Mouse (Mus musculus) intestine, embryonic 15.5 days (tissue): ENCODE measurements around the gene Papln. TPM values are rescaled to one million over a fixed set of nuclear protein-coding genes. Genes with fewer than 3 reads are reported as not detected.
A peak's percentile ranks its signal among the peaks of the same experiment; 100 is the strongest.

Source experiments
- ATAC-seq: fragments of 200-750 bp; cut with Nextera tagmentation; 2 replicates; pipeline ENCODE4 v1.8.0; 2017; ENCODE audit warnings: moderate TSS enrichment, moderate library complexity
- H3K27ac ChIP-seq: fragments of 300-500 bp; sonication (generic); 2 replicates; pipeline ENCODE4 v1.5.1; 2015; ENCODE audit warnings: mild to moderate bottlenecking, inconsistent platforms
- H3K27me3 ChIP-seq: fragments of 300-500 bp; sonication (generic); replicated peaks from 2 replicates; pipeline ENCODE4 v1.6.1; 2015; ENCODE audit warnings: inconsistent platforms
- H3K36me3 ChIP-seq: fragments of 300-500 bp; sonication (generic); 2 replicates; pipeline ENCODE4 v1.6.1; 2015; ENCODE audit warnings: inconsistent platforms
- H3K4me1 ChIP-seq: fragments of 300-500 bp; sonication (generic); replicated peaks from 2 replicates; pipeline ENCODE4 v1.6.1; 2015; ENCODE audit warnings: inconsistent platforms
- H3K4me2 ChIP-seq: fragments of 300-500 bp; sonication (generic); replicated peaks from 2 replicates; pipeline ENCODE4 v1.6.1; 2015; ENCODE audit warnings: mild to moderate bottlenecking, inconsistent platforms
- H3K4me3 ChIP-seq: fragments of 300-500 bp; sonication (generic); replicated peaks from 2 replicates; pipeline ENCODE4 v1.5.1; 2015; ENCODE audit warnings: inconsistent platforms
- H3K9ac ChIP-seq: fragments of 300-500 bp; sonication (generic); 2 replicates; pipeline ENCODE4 v1.6.1; 2015; ENCODE audit warnings: inconsistent platforms
- H3K9me3 ChIP-seq: fragments of 300-500 bp; sonication (generic); 2 replicates; pipeline ENCODE4 v1.6.1; 2016; ENCODE audit warnings: inconsistent platforms
- WGBS: fragments of 180-500 bp; shearing (Covaris S2); methylation state at CpG from one replicate; pipeline ENCODE4 v1.1.7; 2015; 5-methylcytosine and 5-hydroxymethylcytosine counted together
- polyA plus RNA-seq: library from polyadenylated mRNA; unstranded; fragments of >200 nt; fragmentation: Nextera tagmentation; extraction: Ambion mirVana; gene quantifications from 2 replicates; pipeline ENCODE4 v1.2.1, GENCODE M21; 2015

Papln gene
- 3.6 and 3.7 TPM in 2 replicates for polyA plus RNA-seq

GRCm38 (mm10) chr12:83763311-83764043, at the start of gene Papln:
TSS of gene Papln (plus strand) at chr12:83763634.
- Histone ChIP-seq H3K9me3 (no peaks in the 10 kb centered on the region), H3K36me3 (no peaks in the 10 kb centered on the region), H3K4me3 (peak within 1 kb of the TSS; percentile 35), H3K27me3 (no peaks in the 10 kb centered on the region), H3K9ac (peak within 1 kb of the TSS; percentile 47), H3K4me2 (peak within 1 kb of the TSS; percentile 80), H3K27ac (peak within 1 kb of the TSS; percentile 67), H3K4me1 (peaks cover 23% of the 10 kb centered on the region)
- ATAC-seq = peak; percentile 65
- WGBS = 9% methylated on average over 30 of the region's 31 CpGs

- Histone ChIP-seq H3K9me3 (no peaks in the 10 kb centered on the region), H3K4me2 (no peak overlapping the region), H3K27ac (no peak overlapping the region), H3K4me1 (no peaks in the 10 kb centered on the region), H3K27me3 (no peaks in the 10 kb centered on the region), H3K36me3 (peaks cover 13% of the 10 kb centered on the region; the same call in 1 of the 2 replicates), H3K9ac (no peak overlapping the region), H3K4me3 (no peak overlapping the region)
- peak; percentile 25; the same call in 1 of the 2 replicates for ATAC-seq
- WGBS = 44% methylated on average over 2 of the region's 2 CpGs
These were observed 49.7 kb upstream of the Papln start for GRCm38 (mm10) chr12:83713749-83714148.

- Histone ChIP-seq H3K27me3 (no peaks in the 10 kb centered on the region), H3K27ac (no peak overlapping the region), H3K36me3 (peaks cover 17% of the 10 kb centered on the region), H3K9me3 (no peaks in the 10 kb centered on the region), H3K4me1 (peaks cover 5% of the 10 kb centered on the region; the same call in 1 of the 2 replicates), H3K9ac (no peak overlapping the region), H3K4me2 (no peak overlapping the region), H3K4me3 (no peak overlapping the region)
- no peak for ATAC-seq
- WGBS = 87% methylated on average over 15 of the region's 15 CpGs
These were observed 46.8 kb upstream of the Papln start for GRCm38 (mm10) chr12:83716416-83717184.

- H3K27me3 ChIP-seq = no peaks in the 10 kb centered on the region
- no peaks in the 10 kb centered on the region for H3K9me3 ChIP-seq
- H3K4me1 ChIP-seq = peaks cover 5% of the 10 kb centered on the region; the same call in 1 of the 2 replicates
- no peak overlapping the region for H3K27ac ChIP-seq
- no peak for ATAC-seq
- H3K9ac ChIP-seq = no peak overlapping the region
- 100% methylated on average over 1 of the region's 1 CpGs for WGBS
- no peak overlapping the region for H3K4me2 ChIP-seq
- H3K36me3 ChIP-seq = peaks cover 17% of the 10 kb centered on the region
- H3K4me3 ChIP-seq = no peak overlapping the region
These were observed 44.0 kb upstream of the Papln start for GRCm38 (mm10) chr12:83719431-83719830.

GRCm38 (mm10) chr12:83721281-83721680, 42.2 kb upstream of the Papln start:
- Histone ChIP-seq H3K36me3 (peaks cover 14% of the 10 kb centered on the region), H3K4me2 (no peak overlapping the region), H3K27ac (peak overlapping the region; percentile 67), H3K4me1 (peaks cover 5% of the 10 kb centered on the region; the same call in 1 of the 2 replicates), H3K9ac (no peak overlapping the region), H3K4me3 (no peak overlapping the region), H3K9me3 (no peaks in the 10 kb centered on the region), H3K27me3 (no peaks in the 10 kb centered on the region)
- WGBS = 37% methylated on average over 6 of the region's 6 CpGs
- ATAC-seq = peak; percentile 27; the same call in 1 of the 2 replicates

GRCm38 (mm10) chr12:83723037-83723436, 40.4 kb upstream of the Papln start:
- peaks cover 16% of the 10 kb centered on the region for H3K36me3 ChIP-seq
- no peak overlapping the region for H3K27ac ChIP-seq
- H3K4me1 ChIP-seq = peaks cover 5% of the 10 kb centered on the region; the same call in 1 of the 2 replicates
- no peak overlapping the region for H3K9ac ChIP-seq
- no peaks in the 10 kb centered on the region for H3K9me3 ChIP-seq
- no peak for ATAC-seq
- H3K4me3 ChIP-seq = no peak overlapping the region
- no peak overlapping the region for H3K4me2 ChIP-seq
- no peaks in the 10 kb centered on the region for H3K27me3 ChIP-seq
- WGBS = 86% methylated on average over 3 of the region's 3 CpGs

GRCm38 (mm10) chr12:83726510-83727308, 36.7 kb upstream of the Papln start:
- WGBS = 56% methylated on average over 12 of the region's 12 CpGs

GRCm38 (mm10) chr12:83732225-83732624, 31.2 kb upstream of the Papln start:
- H3K9ac ChIP-seq = no peak overlapping the region
- no peak overlapping the region for H3K27ac ChIP-seq
- no peaks in the 10 kb centered on the region for H3K27me3 ChIP-seq
- 90% methylated on average over 5 of the region's 5 CpGs for WGBS
- H3K4me3 ChIP-seq = no peak overlapping the region
- peak; percentile 65 for ATAC-seq
- H3K9me3 ChIP-seq = no peaks in the 10 kb centered on the region
- peaks cover 37% of the 10 kb centered on the region for H3K36me3 ChIP-seq
- no peak overlapping the region for H3K4me2 ChIP-seq
- H3K4me1 ChIP-seq = no peaks in the 10 kb centered on the region

More at GRCm38 (mm10) chr12:83726510-83727308, 36.7 kb upstream of the Papln start:
- ATAC-seq = peak; percentile 83
- Histone ChIP-seq H3K27ac (peak overlapping the region; percentile 75), H3K9ac (no peak overlapping the region), H3K27me3 (no peaks in the 10 kb centered on the region), H3K4me2 (no peak overlapping the region), H3K36me3 (peaks cover 24% of the 10 kb centered on the region), H3K4me3 (no peak overlapping the region), H3K4me1 (no peaks in the 10 kb centered on the region), H3K9me3 (no peaks in the 10 kb centered on the region)

GRCm38 (mm10) chr12:83734047-83734446, 29.4 kb upstream of the Papln start:
- 89% methylated on average over 10 of the region's 10 CpGs for WGBS
- H3K36me3 ChIP-seq = peaks cover 34% of the 10 kb centered on the region

GRCm38 (mm10) chr12:83736236-83736635, 27.2 kb upstream of the Papln start:
- ATAC-seq = no peak
- Histone ChIP-seq H3K36me3 (peaks cover 23% of the 10 kb centered on the region), H3K4me3 (no peak overlapping the region), H3K27ac (no peak overlapping the region), H3K4me1 (no peaks in the 10 kb centered on the region), H3K4me2 (no peak overlapping the region), H3K27me3 (no peaks in the 10 kb centered on the region), H3K9ac (no peak overlapping the region), H3K9me3 (no peaks in the 10 kb centered on the region)
- WGBS = 80% methylated on average over 8 of the region's 8 CpGs

More at GRCm38 (mm10) chr12:83734047-83734446, 29.4 kb upstream of the Papln start:
- no peak overlapping the region for H3K4me2 ChIP-seq
- H3K9ac ChIP-seq = no peak overlapping the region
- H3K27ac ChIP-seq = no peak overlapping the region
- no peak overlapping the region for H3K4me3 ChIP-seq
- H3K4me1 ChIP-seq = no peaks in the 10 kb centered on the region
- no peaks in the 10 kb centered on the region for H3K9me3 ChIP-seq
- H3K27me3 ChIP-seq = no peaks in the 10 kb centered on the region
- no peak for ATAC-seq

- ATAC-seq = no peak
- H3K27me3 ChIP-seq = no peaks in the 10 kb centered on the region
- no peaks in the 10 kb centered on the region for H3K4me1 ChIP-seq
- H3K9ac ChIP-seq = no peak overlapping the region
- H3K9me3 ChIP-seq = no peaks in the 10 kb centered on the region
- no peak overlapping the region for H3K4me3 ChIP-seq
- no peak overlapping the region for H3K4me2 ChIP-seq
- no peak overlapping the region for H3K27ac ChIP-seq
- WGBS = 92% methylated on average over 1 of the region's 1 CpGs
- H3K36me3 ChIP-seq = peaks cover 8% of the 10 kb centered on the region
These were observed 24.8 kb upstream of the Papln start for GRCm38 (mm10) chr12:83738651-83739050.

GRCm38 (mm10) chr12:83741722-83742121, 21.7 kb upstream of the Papln start:
- WGBS = 58% methylated on average over 5 of the region's 5 CpGs
- H3K9ac ChIP-seq = no peak overlapping the region
- H3K4me1 ChIP-seq = no peaks in the 10 kb centered on the region
- no peak overlapping the region for H3K4me3 ChIP-seq
- H3K9me3 ChIP-seq = no peaks in the 10 kb centered on the region
- no peak for ATAC-seq
- no peaks in the 10 kb centered on the region for H3K36me3 ChIP-seq
- H3K27me3 ChIP-seq = no peaks in the 10 kb centered on the region
- no peak overlapping the region for H3K27ac ChIP-seq
- no peak overlapping the region for H3K4me2 ChIP-seq
